Mouse (Mus musculus): ENCODE results near the gene Hoxc4. TPM values are rescaled to one million over a fixed set of nuclear protein-coding genes. Genes with fewer than 3 reads are reported as not detected.
A peak's percentile ranks its signal among the peaks of the same experiment; 100 is the strongest.

Hoxc4 gene
- polyA plus RNA-seq, 1 experiment from 2014 or later = 10.2 TPM

DNA sequence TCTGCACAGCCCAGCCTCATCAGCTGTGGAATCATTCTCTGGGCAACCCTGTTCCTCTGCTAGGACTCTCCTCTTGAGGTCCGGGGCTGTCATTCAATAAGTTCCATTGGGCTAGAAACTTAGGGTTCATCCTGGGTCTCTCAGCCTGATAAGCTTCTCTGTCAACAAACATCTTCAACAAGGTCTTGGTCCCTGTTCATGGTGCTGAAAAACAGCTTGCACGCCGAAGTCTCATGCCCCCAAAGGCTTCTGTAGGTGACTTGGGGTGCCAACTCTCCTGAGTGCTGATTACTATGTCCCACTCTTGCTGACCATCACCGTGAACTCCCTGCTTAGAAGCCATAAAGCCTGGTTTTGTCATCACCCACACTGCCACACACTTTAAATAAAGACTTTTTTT is 63.9 kb downstream of the Hoxc4 start:
- no peak overlapping the region for H3K9ac ChIP-seq
- no peaks in the 10 kb centered on the region for H3K36me3 ChIP-seq
- no peak overlapping the region for H3K4me3 ChIP-seq (replicated peaks)
- no peaks in the 10 kb centered on the region for H3K9me3 ChIP-seq (replicated peaks)
- H3K4me2 ChIP-seq = no peak overlapping the region
- peaks cover 55% of the 10 kb centered on the region for H3K27me3 ChIP-seq
- H3K4me1 ChIP-seq = peaks cover 34% of the 10 kb centered on the region
- 57% methylated on average over 4 of the region's 4 CpGs for WGBS
- ATAC-seq (replicated peaks; ENCODE audit: low FRiP score) = no peak
- no peak overlapping the region for H3K27ac ChIP-seq

GRCm38 (mm10) chr15:103083598-103083997 is 64.9 kb downstream of the Hoxc4 start:
- H3K9me3 ChIP-seq (replicated peaks) = no peaks in the 10 kb centered on the region
- H3K4me1 ChIP-seq = peaks cover 40% of the 10 kb centered on the region
- H3K27me3 ChIP-seq = peaks cover 61% of the 10 kb centered on the region
- no peak overlapping the region for H3K9ac ChIP-seq
- no peak overlapping the region for H3K4me2 ChIP-seq
- WGBS = 94% methylated on average over 1 of the region's 1 CpGs
- no peak for ATAC-seq (replicated peaks; ENCODE audit: low FRiP score)
- no peaks in the 10 kb centered on the region for H3K36me3 ChIP-seq
- no peak overlapping the region for H3K27ac ChIP-seq
- no peak overlapping the region for H3K4me3 ChIP-seq (replicated peaks)

DNA sequence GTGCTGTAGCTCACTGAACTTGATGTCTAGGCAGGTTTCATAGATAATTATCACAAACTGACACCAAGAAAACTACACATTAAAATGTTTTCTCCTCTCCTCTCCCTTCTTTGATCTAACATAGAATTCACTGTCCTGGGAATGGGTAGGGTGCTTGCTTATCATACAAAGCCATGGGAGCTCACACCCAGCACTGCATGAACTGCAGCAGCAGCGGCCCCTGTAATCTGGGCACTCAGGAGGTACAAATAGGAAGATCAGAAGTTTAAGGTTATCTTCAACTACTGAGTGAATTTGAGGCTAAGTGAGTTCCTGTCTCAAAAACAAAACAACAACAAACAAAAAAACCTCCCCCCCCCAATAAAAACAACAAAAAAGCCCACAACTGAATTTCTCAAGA is 66.2 kb downstream of the Hoxc4 start:
- Histone ChIP-seq H3K27ac (no peak overlapping the region), H3K27me3 (peaks cover 68% of the 10 kb centered on the region), H3K4me2 (no peak overlapping the region), H3K9ac (no peak overlapping the region), H3K9me3 (replicated peaks) (no peaks in the 10 kb centered on the region), H3K36me3 (no peaks in the 10 kb centered on the region), H3K4me1 (peaks cover 40% of the 10 kb centered on the region), H3K4me3 (replicated peaks) (no peak overlapping the region)
- 100% methylated on average over 1 of the region's 1 CpGs for WGBS
- no peak for ATAC-seq (replicated peaks; ENCODE audit: low FRiP score)

- H3K27ac ChIP-seq = no peak overlapping the region
- 2% methylated on average over 61 of the region's 61 CpGs for WGBS
- H3K9ac ChIP-seq = peak overlapping the region; percentile 47
- H3K4me1 ChIP-seq = peaks cover 47% of the 10 kb centered on the region
- ATAC-seq (replicated peaks; ENCODE audit: low FRiP score) = peak; percentile 30
- peaks cover 76% of the 10 kb centered on the region for H3K27me3 ChIP-seq
- H3K4me3 ChIP-seq (replicated peaks) = peak overlapping the region; percentile 39
- H3K36me3 ChIP-seq = no peaks in the 10 kb centered on the region
- no peaks in the 10 kb centered on the region for H3K9me3 ChIP-seq (replicated peaks)
- H3K4me2 ChIP-seq = peak overlapping the region; percentile 69
Measured at GRCm38 (mm10) chr15:103085831-103086671, 67.3 kb downstream of the Hoxc4 start.

MicroRNAs within 50 kb of the gene (microRNA counts, 519-probe panel; counts per million panel counts)
- microRNA mmu-miR-615-3p (2,055 counts per million, percentile 19 among the panel's probes with 10 or more counts), microRNA mmu-miR-615-5p (31.7 counts per million)

Small RNA genes within 50 kb of the gene (microRNA-seq; reads per million reads assigned to microRNA genes)
- gene Mir196a-2 (2,659 reads per million, percentile 87 among the genes with 10 or more reads in this experiment), gene Mir615 (4,059 reads per million, percentile 91 among the genes with 10 or more reads in this experiment)

Other genes with a start within 250 kb of the Hoxc4 start
- gene Hoxc13, start 97.8 kb upstream of the Hoxc4 start, polyA plus RNA-seq (2015; fragmentation: Nextera tagmentation; extraction: Ambion mirVana) = not detected in 2 replicates
- gene Hoxc12, start 82.2 kb upstream of the Hoxc4 start, polyA plus RNA-seq (2015; fragmentation: Nextera tagmentation; extraction: Ambion mirVana) = not detected in 2 replicates
- gene Hoxc11, start 64.5 kb upstream of the Hoxc4 start, polyA plus RNA-seq (2015; fragmentation: Nextera tagmentation; extraction: Ambion mirVana) = 1.7 and 2.9 TPM in 2 replicates
- 52.4 and 53.5 TPM in 2 replicates for gene Hoxc10, start 52.1 kb upstream of the Hoxc4 start, polyA plus RNA-seq (2015; fragmentation: Nextera tagmentation; extraction: Ambion mirVana)
- gene Hoxc5, start 51.5 kb upstream of the Hoxc4 start, polyA plus RNA-seq (2015; fragmentation: Nextera tagmentation; extraction: Ambion mirVana) = 3.6 and 4.8 TPM in 2 replicates
- 10.0 and 10.7 TPM in 2 replicates for gene Hoxc9, start 42.5 kb upstream of the Hoxc4 start, polyA plus RNA-seq (2015; fragmentation: Nextera tagmentation; extraction: Ambion mirVana)
- 8.7 and 11.1 TPM in 2 replicates for gene Hoxc8, start 28.3 kb upstream of the Hoxc4 start, polyA plus RNA-seq (2015; fragmentation: Nextera tagmentation; extraction: Ambion mirVana)
- 10.9 and 11.0 TPM in 2 replicates for gene Hoxc6, start 20.7 kb upstream of the Hoxc4 start, polyA plus RNA-seq (2015; fragmentation: Nextera tagmentation; extraction: Ambion mirVana)
- gene Smug1, start 148.2 kb downstream of the Hoxc4 start, polyA plus RNA-seq (2015; fragmentation: Nextera tagmentation; extraction: Ambion mirVana) = 17.7 and 18.0 TPM in 2 replicates
- 124 and 125 TPM in 2 replicates for gene Cbx5, start 220.9 kb downstream of the Hoxc4 start, polyA plus RNA-seq (2015; fragmentation: Nextera tagmentation; extraction: Ambion mirVana)
- 1,025 and 1,038 TPM in 2 replicates for gene Hnrnpa1, start 221.5 kb downstream of the Hoxc4 start, polyA plus RNA-seq (2015; fragmentation: Nextera tagmentation; extraction: Ambion mirVana)
- 5.1 and 6.2 TPM in 2 replicates for gene Nfe2, start 239.5 kb downstream of the Hoxc4 start, polyA plus RNA-seq (2015; fragmentation: Nextera tagmentation; extraction: Ambion mirVana)